Mouse (Mus musculus): ENCODE measurements at regions not wholly inside any gene's neighbourhood (a gene's known extent, or its start where the extent isn't known, plus 50 kb on each side); places are given as distances from the start of the nearest gene placed in this dataset.

- DNase-seq: no peak
These were observed 525.9 kb downstream of the Gm10283 start for GRCm38 (mm10) chr8:59977024-59977662.

- DNase-seq: no peak
These were observed 537.6 kb downstream of the Gm10283 start for GRCm38 (mm10) chr8:59965416-59965815.

- no peak for DNase-seq
These were observed 539.8 kb downstream of the Gm10283 start for GRCm38 (mm10) chr8:59963234-59963633.

- DNase-seq: peak; percentile 3
These were observed 549.3 kb downstream of the Gm10283 start for GRCm38 (mm10) chr8:59953741-59954140.

- DNase-seq: no peak
These were observed 596.2 kb downstream of the Gm10283 start for GRCm38 (mm10) chr8:59906799-59907198.

Measured in embryo, embryonic 11 days (tissue).